Mouse (Mus musculus) C2C12 (cell line): ENCODE data around the gene Eefsec.

Source experiments
- CTCF ChIP-seq: IDR thresholded peaks from one replicate; pipeline ENCODE4 v1.5.1; 2011; ENCODE audit not compliant: control insufficient read depth, insufficient read depth, insufficient read length
- MAX ChIP-seq: IDR thresholded peaks from one replicate; pipeline ENCODE4 v1.6.1; 2011; ENCODE audit warnings: mild to moderate bottlenecking, control low read depth
- MYOG ChIP-seq: IDR thresholded peaks from one replicate; pipeline ENCODE4 v1.6.1; 2011; ENCODE audit not compliant: control insufficient read depth, insufficient read length; ENCODE audit errors: extremely low read depth
- USF1 ChIP-seq: IDR thresholded peaks from one replicate; pipeline ENCODE4 v1.6.1; 2011; ENCODE audit warnings: low read depth, mild to moderate bottlenecking, control low read depth, moderate library complexity

DNA sequence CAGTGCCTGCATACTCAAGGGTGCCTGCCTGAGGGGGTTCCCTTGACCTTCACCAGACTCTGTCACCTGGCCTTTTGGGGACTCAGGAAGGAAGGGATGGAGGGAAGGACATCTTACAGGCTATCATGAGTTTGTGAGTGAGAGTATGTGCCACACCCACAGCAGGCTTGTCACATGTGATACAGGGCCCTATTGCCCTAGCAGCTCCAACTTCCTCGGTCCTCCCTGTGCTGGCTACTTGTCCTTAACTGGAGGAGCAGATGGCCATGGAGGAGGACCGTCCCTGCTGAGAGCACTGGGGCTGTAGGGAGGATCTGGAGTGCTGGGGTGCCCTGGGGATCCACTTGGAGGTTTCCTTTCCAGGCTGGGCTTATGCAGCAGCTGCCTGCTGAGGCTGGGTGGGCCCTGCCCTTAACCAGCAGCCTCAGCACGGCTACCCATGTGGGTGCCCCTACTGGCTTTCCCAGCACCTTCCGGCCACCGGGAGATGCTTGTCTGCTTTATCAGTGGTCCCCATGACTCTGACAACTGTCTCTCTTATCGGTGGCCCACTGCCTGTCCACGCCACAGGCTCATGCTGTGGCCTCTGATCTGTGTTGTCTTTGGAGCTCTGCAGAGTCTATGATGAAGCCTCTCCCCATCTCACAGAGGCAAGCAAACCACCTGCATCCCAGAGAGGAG lies 194.4 kb downstream of the Eefsec start:
- no peak for TF ChIP-seq CTCF
- TF ChIP-seq MYOG = no peak
- no peak for TF ChIP-seq MAX
- TF ChIP-seq USF1 = no peak
